Mouse (Mus musculus) kidney, embryonic 16.5 days (tissue): Measurements from ENCODE around the gene Zkscan7. TPM values are rescaled to one million over a fixed set of nuclear protein-coding genes. Genes with fewer than 3 reads are reported as not detected.

Experiments used
- ATAC-seq: fragments of 200-750 bp; cut with Nextera tagmentation; 2 replicates; pipeline ENCODE4 v1.8.0; 2017; ENCODE audit warnings: moderate TSS enrichment; ENCODE audit not compliant: low FRiP score, low TSS enrichment
- H3K27ac ChIP-seq: fragments of 300-500 bp; sonication (generic); 2 replicates; pipeline ENCODE4 v1.5.1; 2014; ENCODE audit warnings: low read length
- H3K27me3 ChIP-seq: fragments of 300-500 bp; sonication (generic); 2 replicates; pipeline ENCODE4 v1.6.1; 2014; ENCODE audit warnings: low read length, control low read depth, mixed read lengths; ENCODE audit not compliant: insufficient read depth
- H3K36me3 ChIP-seq: fragments of 300-500 bp; sonication (generic); 2 replicates; pipeline ENCODE4 v1.6.1; 2014; ENCODE audit warnings: low read length, control low read depth, mixed read lengths; ENCODE audit not compliant: insufficient read depth
- H3K4me1 ChIP-seq: fragments of 300-500 bp; sonication (generic); 2 replicates; pipeline ENCODE4 v1.6.1; 2014; ENCODE audit warnings: low read length, control low read depth, mixed read lengths; ENCODE audit not compliant: insufficient read depth
- H3K4me2 ChIP-seq: fragments of 300-500 bp; sonication (generic); replicated peaks from 2 replicates; pipeline ENCODE4 v1.6.1; 2014; ENCODE audit warnings: low read depth, low read length
- H3K4me3 ChIP-seq: fragments of 300-500 bp; sonication (generic); 2 replicates; pipeline ENCODE4 v1.5.1; 2014; ENCODE audit warnings: mild to moderate bottlenecking, low read length
- H3K9ac ChIP-seq: fragments of 300-500 bp; sonication (generic); replicated peaks from 2 replicates; pipeline ENCODE4 v1.6.1; 2014; ENCODE audit warnings: low read length
- H3K9me3 ChIP-seq: fragments of 300-500 bp; sonication (generic); 2 replicates; pipeline ENCODE4 v1.6.1; 2016; ENCODE audit warnings: low read length, control low read depth
- WGBS: fragments of 180-500 bp; shearing (Covaris S2); extraction: QIAGEN DNeasy Blood & Tissue Kit; methylation state at CpG from one replicate; pipeline ENCODE4 v1.1.7; 2014; 5-methylcytosine and 5-hydroxymethylcytosine counted together
- polyA plus RNA-seq: library from polyadenylated mRNA; unstranded; fragments of >200 nt; fragmentation: Nextera tagmentation; extraction: Ambion mirVana; gene quantifications from 2 replicates; pipeline ENCODE4 v1.2.1, GENCODE M21; 2015

The Zkscan7 gene
- polyA plus RNA-seq, 1 experiment from 2014 or later: 7.7 TPM

DNA sequence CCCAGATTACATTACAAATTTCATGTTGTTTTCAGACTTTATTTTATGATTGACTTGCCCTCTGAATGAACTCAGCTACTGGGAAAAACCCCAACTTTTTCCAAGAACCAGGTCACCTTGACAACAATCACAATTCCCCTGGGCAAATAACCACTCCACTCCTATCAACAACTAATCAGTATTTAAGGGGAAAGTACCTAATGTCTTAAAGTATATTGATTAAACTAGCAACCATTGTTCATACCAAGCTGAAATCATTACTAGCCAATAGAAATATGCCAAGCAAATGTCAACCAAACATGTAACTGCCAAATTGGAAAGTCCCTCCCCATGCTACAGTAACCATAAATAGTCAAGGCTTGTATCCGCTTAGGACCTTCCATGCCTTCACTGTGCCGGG, 10.3 kb upstream of the Zkscan7 start:
- Histone ChIP-seq H3K4me3 (no peak overlapping the region), H3K4me2 (no peak overlapping the region), H3K27me3 (no peaks in the 10 kb centered on the region), H3K9me3 (no peaks in the 10 kb centered on the region; the same call in 1 of the 2 replicates), H3K4me1 (no peaks in the 10 kb centered on the region), H3K27ac (no peak overlapping the region), H3K9ac (no peak overlapping the region), H3K36me3 (no peaks in the 10 kb centered on the region)
- WGBS: 91% methylated on average over 2 of the region's 2 CpGs
- ATAC-seq: no peak

DNA sequence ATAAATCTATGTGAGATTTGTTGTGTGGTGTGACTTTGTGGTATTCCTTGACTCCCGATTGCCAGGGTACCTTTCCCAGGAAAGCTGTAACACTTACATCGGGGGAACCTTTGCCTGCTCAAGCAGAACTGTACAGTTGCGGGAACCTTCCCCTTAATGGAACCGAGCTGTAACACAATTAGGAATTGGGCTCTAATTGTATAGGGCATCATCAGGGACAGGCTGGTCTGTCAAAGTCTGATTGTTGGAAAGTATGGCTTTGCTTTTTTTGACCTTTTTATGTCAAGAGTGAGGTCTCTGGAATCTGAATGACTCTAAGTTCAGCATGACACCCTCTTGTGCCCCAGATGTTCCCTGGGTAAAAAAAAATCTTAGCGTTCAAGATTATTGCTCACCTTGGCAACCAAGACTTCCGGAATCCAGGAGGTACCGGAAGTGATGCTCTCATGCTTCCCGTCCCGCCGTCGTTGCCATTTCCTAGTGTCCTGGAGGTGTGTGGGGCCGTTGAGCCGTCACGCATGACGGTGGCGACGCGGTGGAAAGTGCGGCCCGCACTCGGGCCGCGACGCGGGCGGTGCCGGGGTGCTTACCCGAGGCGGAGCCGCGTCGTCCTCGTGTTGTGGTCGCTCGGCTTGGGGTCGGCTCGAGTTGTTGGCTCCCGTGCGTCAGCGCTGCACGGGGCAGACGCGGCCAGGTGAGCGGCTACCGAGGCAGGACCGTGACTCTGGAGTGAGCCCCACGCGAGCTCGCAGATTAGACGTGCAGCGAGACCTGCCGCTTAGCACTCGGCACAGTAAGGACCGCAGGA, 1.1 kb downstream of the Zkscan7 start:
- Histone ChIP-seq H3K4me1 (peaks cover 6% of the 10 kb centered on the region), H3K4me3 (peak overlapping the region; percentile 73), H3K9me3 (0 out of 2 replicates have a peak, but pooled peaks cover 3% of the 10 kb centered on the region), H3K9ac (peak overlapping the region; percentile 75), H3K27me3 (no peaks in the 10 kb centered on the region), H3K27ac (0 out of 2 replicates have a peak overlapping the region, but pooled peaks have one; percentile 20), H3K4me2 (peak overlapping the region; percentile 77), H3K36me3 (no peaks in the 10 kb centered on the region)
- WGBS: 4% methylated on average over 53 of the region's 54 CpGs
- peak; percentile 94 for ATAC-seq

DNA sequence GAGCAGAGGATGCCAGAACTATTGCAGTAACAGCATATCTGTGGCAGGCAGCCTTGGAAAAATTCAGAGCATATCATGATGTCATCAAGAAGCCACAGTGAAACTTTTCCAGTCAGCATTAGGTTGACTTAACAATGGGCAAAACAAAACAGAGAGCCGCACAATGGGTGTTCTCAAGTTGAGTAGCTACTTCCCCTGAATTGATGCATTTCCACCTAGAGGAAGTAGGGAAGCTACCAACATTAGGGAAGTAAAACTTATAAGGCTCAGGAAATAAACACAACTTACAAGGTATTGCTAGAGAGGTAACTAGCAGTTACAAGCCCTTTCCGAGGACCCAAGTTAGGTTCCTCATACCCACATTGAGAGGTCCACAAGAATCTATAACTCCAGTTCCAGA, 15.6 kb downstream of the Zkscan7 start:
- peaks cover 2% of the 10 kb centered on the region; the same call in 1 of the 2 replicates for H3K36me3 ChIP-seq
- H3K9ac ChIP-seq: no peak overlapping the region
- H3K4me3 ChIP-seq: no peak overlapping the region
- WGBS: 91% methylated on average over 2 of the region's 2 CpGs
- H3K27me3 ChIP-seq: no peaks in the 10 kb centered on the region
- H3K4me2 ChIP-seq: no peak overlapping the region
- H3K9me3 ChIP-seq: peaks cover 1% of the 10 kb centered on the region
- no peak overlapping the region for H3K27ac ChIP-seq
- H3K4me1 ChIP-seq: no peaks in the 10 kb centered on the region
- no peak for ATAC-seq

DNA sequence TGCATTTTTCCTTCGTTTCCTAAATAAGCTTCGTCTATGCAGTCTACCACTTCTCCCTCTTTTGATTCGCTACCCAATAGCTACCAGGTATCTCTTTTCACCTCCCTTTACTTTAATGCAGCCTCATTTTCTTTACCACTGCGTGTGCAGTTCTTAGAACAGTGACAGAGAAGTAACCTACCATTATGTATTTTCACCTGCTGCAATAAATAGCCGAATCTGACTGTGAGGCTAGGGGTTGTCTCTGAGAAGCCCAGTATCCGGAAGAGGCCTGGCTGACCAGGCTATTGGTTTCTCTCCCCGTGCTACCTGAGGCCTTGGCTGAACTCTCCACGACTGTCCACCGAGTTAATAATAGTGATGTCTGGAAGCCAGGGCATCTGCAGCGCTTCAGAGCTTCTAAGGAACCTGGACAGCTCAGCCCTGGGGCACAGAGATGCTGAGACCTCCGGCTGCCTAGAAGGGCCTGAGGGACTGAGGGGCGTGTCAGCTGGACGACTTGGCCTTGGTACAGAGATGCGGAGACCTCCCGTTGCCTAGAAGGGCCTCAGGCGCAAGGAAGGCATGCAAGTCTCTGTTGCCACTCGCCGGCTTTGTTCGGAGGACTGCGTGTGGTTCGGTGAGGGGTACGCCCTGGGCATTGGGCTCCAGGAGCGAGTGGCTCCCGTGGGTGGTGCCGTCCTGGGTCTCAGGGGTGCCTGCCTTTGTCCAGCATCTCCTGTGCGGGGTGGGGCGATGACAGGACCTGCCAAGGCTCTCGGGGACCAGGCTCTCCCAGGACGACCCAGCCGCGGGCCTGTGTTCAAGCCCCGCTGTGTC, 17.4 kb downstream of the Zkscan7 start:
- 13% methylated on average over 32 of the region's 32 CpGs for WGBS
- ATAC-seq: peak; percentile 100
- peak overlapping the region; percentile 73 for H3K9ac ChIP-seq
- H3K4me3 ChIP-seq: peak overlapping the region; percentile 62
- no peaks in the 10 kb centered on the region for H3K4me1 ChIP-seq
- H3K4me2 ChIP-seq: peak overlapping the region; percentile 71
- peaks cover 3% of the 10 kb centered on the region; the same call in 1 of the 2 replicates for H3K9me3 ChIP-seq
- peaks cover 11% of the 10 kb centered on the region for H3K36me3 ChIP-seq
- no peaks in the 10 kb centered on the region for H3K27me3 ChIP-seq
- no peak overlapping the region for H3K27ac ChIP-seq

DNA sequence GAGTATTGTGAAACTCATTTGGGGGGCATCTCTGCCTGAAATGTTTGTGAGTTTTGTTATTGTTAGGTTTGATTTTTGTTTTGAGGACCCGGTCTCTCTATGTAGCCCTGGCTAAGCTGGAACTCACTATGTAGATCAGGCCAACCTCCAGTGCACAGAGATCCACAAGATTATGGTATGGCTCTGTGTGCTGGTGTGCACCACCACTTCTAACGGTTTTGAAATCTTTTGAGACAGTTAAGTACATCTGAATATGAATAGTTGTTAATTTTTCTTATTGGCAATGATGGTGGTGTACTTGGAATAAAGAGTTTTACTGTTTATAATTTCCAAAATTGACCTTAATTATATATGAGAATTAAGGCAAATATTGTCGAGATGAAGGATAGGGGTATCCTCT, 37.0 kb downstream of the Zkscan7 start:
- Histone ChIP-seq H3K4me1 (peaks cover 6% of the 10 kb centered on the region), H3K27ac (no peak overlapping the region), H3K36me3 (peaks cover 27% of the 10 kb centered on the region), H3K4me3 (peak overlapping the region; percentile 71), H3K4me2 (peak overlapping the region; percentile 72), H3K9me3 (no peaks in the 10 kb centered on the region), H3K9ac (peak overlapping the region; percentile 91; the same call in 1 of the 2 replicates), H3K27me3 (peaks cover 8% of the 10 kb centered on the region)
- WGBS: 24% methylated on average over 3 of the region's 3 CpGs
- ATAC-seq: 0 out of 2 replicates have a peak, but pooled peaks have one; percentile 58

DNA sequence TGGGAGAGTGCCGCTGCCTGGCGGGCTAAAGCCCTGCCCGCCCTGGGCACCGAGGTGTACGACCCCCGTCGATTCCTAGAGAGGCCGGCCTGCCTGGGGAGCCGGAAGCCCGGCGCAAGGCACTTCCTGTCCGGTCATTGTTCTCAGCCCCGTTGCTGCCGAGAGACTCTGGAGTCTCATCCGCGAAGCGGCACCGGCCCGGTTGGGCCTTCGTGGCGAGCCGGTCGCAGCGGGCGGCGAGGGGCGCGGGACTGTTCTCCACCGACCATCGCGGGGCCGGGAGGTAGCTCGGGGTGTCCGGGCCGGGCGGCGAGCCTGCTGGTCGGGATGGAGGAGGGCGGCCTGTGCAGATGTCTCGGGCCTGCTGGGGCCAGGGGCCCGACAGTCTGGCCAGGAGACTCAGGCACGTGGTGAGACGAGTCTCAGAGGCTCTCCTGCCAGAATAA, 37.5 kb downstream of the Zkscan7 start, which contains the start of gene Zfp105:
Gene Zfp105 (plus strand): TSS at position 137 of the 446 bp plus-strand sequence.
- Histone ChIP-seq H3K27ac (peak within 1 kb of the TSS; percentile 51), H3K9me3 (no peaks in the 10 kb centered on the region), H3K36me3 (peaks cover 32% of the 10 kb centered on the region), H3K4me3 (peak within 1 kb of the TSS; percentile 71), H3K9ac (peak within 1 kb of the TSS; percentile 91), H3K27me3 (peaks cover 8% of the 10 kb centered on the region), H3K4me1 (peaks cover 6% of the 10 kb centered on the region), H3K4me2 (peak within 1 kb of the TSS; percentile 72)
- under 1% methylated on average over 41 of the region's 43 CpGs for WGBS
- ATAC-seq: peak; percentile 98

DNA sequence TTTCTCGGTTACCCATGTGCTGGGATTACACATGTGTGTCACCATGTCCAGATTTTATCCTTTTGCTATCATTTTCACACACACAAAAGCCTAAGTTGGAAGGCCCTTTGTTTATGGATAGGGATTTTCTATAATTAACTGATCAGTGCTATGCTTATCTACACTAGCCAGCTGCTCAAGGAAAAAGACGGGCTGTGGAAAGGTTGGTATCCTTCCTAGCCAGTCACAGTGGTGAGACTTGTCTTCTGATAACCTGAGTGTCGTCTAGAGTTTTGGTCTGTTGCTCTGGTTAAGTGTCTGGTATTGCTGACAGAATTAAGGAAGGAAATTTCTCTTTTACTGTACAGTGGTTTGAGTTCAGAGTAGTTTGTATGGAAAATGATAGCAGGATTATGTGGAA, 43.4 kb downstream of the Zkscan7 start:
- Histone ChIP-seq H3K27ac (no peak overlapping the region), H3K9me3 (peaks cover 8% of the 10 kb centered on the region; the same call in 1 of the 2 replicates), H3K4me2 (no peak overlapping the region), H3K4me3 (no peak overlapping the region), H3K27me3 (no peaks in the 10 kb centered on the region), H3K9ac (no peak overlapping the region), H3K36me3 (peaks cover 72% of the 10 kb centered on the region), H3K4me1 (peaks cover under 1% of the 10 kb centered on the region)
- WGBS: 92% methylated on average over 3 of the region's 3 CpGs
- no peak for ATAC-seq

Other genes with a start within 250 kb of the Zkscan7 start
- gene Topaz1, start 138.3 kb upstream of the Zkscan7 start, polyA plus RNA-seq: not detected in 2 replicates
- gene Tcaim, start 80.1 kb upstream of the Zkscan7 start, polyA plus RNA-seq: 5.7 and 6.2 TPM in 2 replicates
- 0.55 and 0.64 TPM in 2 replicates for gene Gm35549, start 41.6 kb upstream of the Zkscan7 start, polyA plus RNA-seq
- 82.3 and 83.0 TPM in 2 replicates for gene Zfp445, start 19.7 kb upstream of the Zkscan7 start, polyA plus RNA-seq
- 24.9 and 25.1 TPM in 2 replicates for gene Zfp105, start 37.4 kb downstream of the Zkscan7 start, polyA plus RNA-seq
- 24.7 and 28.2 TPM in 2 replicates for gene 1110059G10Rik, start 65.3 kb downstream of the Zkscan7 start, polyA plus RNA-seq
- gene Kif15, start 65.4 kb downstream of the Zkscan7 start, polyA plus RNA-seq: 43.9 and 56.0 TPM in 2 replicates
- gene Tmem42, start 135.6 kb downstream of the Zkscan7 start, polyA plus RNA-seq: 25.0 and 25.7 TPM in 2 replicates
- gene Tgm4, start 149.0 kb downstream of the Zkscan7 start, polyA plus RNA-seq: 0.72 and 0.89 TPM in 2 replicates
- gene Zdhhc3, start 227.5 kb downstream of the Zkscan7 start, polyA plus RNA-seq: 69.8 and 73.4 TPM in 2 replicates
- gene Exosc7, start 227.5 kb downstream of the Zkscan7 start, polyA plus RNA-seq: 133 and 137 TPM in 2 replicates